Mouse (Mus musculus): ENCODE data around the gene Jtb. TPM values are rescaled to one million over a fixed set of nuclear protein-coding genes. Genes with fewer than 3 reads are reported as not detected.

The Jtb gene
- polyA plus RNA-seq, 1 experiment: 81.2 TPM

DNA sequence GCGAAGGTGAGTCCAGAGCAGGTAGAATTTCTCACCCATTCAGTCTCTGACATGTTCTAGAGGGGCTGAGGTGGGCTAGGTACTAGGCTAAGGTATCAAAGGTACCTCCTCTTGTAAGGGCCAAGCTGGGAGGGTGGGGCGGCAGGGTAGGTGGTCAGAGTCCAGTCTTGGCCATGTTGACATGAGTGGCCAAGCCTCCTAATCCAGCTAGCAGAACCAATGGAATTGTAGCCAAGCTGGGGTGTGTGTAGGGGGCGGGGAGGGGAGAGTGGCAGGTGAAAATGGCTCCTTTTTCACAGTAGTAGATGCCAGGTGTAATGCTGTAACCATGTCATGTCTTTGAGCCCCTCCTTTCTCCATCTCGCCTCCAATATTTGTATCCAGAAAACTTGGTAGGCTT, 27.1 kb downstream of the Jtb start:
- no peak for DNase-seq (ENCODE audit: low spot score)

- no peak for DNase-seq (ENCODE audit: low spot score)
Measured at GRCm38 (mm10) chr3:90263121-90263771, 31.8 kb downstream of the Jtb start.

- no peak for DNase-seq (ENCODE audit: low spot score)
Measured at GRCm38 (mm10) chr3:90264687-90265033, 33.3 kb downstream of the Jtb start.

- DNase-seq (ENCODE audit: low spot score): peak; percentile 84
Measured at GRCm38 (mm10) chr3:90265034-90265931, 33.9 kb downstream of the Jtb start, which contains the start of gene Dennd4b. Dennd4b (plus strand) TSS chr3:90265185.

DNA sequence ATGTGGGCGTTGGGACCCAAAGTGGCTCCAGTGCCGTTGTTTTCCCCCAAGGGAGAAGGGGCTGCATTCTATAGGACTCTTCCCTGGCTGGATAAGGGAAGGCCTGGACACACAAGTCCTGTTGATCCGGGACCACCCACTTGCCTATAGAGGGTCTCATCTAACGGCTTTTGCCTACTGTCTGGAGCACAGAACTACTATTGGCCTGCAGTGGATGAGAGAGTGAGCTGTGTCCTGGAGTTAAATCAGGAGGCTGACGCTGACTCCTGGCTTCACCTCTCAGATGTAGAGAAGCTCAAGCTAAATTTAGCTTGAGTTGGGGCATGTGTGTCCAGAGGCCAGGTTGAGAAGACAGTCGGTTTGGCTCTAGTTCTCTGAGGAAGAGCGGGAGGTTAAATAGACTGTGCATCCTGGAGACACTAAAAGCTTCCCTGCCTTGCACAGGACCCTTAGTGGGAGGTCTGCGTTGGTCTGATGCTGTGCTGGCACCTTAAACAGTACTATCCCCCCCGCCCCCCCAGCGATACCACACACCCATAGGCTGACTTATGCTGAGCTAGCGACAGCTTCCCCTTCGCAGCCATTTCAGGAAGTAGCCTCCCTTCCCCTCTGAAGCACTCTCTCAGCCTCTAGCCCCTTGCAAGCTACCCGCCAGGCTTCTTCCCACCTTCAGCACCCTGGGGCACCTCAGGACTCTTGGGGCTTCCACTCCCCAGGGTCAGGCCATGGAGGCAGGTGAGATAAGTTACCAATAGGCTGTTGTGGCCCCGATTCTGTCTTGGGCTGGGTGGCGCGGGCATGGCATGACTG, 34.7 kb downstream of the Jtb start:
- DNase-seq (ENCODE audit: low spot score): no peak

- no peak for DNase-seq (ENCODE audit: low spot score)
Measured at GRCm38 (mm10) chr3:90266901-90267775, 35.7 kb downstream of the Jtb start.

DNA sequence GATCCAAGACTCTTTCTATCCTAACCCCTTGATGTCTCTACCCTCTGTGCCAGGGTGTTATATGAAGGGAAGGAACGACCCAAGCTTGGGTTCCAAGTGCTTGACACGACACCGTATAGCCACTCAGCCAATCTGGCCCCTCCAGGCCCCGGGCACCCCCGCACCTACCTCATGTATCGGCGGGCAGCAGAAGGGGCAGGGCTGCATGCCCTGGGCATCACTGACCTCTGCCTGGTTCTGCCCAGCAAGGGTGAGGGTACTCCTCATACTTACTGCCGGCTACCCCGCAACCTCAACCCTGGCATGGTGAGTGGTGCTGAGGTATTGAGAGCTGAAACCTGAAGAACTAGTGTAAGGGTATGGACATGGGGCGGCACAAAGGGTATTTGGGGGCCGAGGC, 36.8 kb downstream of the Jtb start:
- no peak for DNase-seq (ENCODE audit: low spot score)

- no peak for DNase-seq (ENCODE audit: low spot score)
Measured at GRCm38 (mm10) chr3:90268971-90269370, 37.6 kb downstream of the Jtb start.

DNA sequence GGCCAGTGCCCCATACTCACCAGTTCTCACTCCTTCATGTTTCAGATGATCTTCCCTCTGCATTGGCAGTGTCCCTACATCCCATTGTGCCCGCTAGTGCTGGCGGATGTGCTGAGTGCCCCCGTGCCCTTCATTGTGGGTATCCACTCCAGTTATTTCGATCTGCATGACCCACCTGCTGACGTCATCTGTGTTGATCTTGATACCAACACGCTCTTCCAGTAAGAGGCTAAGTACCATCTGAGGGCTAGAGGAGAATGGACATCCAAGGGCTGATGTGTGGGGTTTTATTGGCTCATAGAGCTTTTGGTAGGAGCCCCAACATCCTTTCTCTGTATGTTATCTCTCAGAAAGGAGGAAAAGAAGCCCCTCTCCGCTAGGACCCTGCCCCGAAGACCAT, 39.4 kb downstream of the Jtb start:
- DNase-seq (ENCODE audit: low spot score): no peak

GRCm38 (mm10) chr3:90272170-90272569, 40.8 kb downstream of the Jtb start:
- DNase-seq (ENCODE audit: low spot score): no peak

- no peak for DNase-seq (ENCODE audit: low spot score)
Measured at GRCm38 (mm10) chr3:90273855-90274254, 42.5 kb downstream of the Jtb start.

DNA sequence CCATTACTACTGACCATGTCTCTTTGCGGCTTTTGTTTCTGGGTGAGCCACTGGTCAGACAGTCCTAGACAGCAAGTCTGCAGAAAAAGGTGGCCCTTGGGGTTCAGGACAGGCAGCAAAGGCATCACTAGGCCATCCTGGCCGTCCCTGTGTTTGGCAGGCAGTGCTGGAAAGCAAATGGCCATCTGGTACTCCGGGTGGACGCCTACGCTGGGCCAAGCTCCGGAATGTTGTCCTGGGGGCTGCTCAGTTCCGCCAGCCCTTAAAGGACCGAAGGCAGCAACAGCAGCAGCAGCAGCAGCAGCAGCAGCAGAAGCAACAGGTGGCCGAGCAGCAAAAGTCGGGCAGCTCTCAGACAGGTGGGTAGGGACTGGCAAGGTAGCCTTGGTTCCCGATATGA, 43.9 kb downstream of the Jtb start:
- no peak for DNase-seq (ENCODE audit: low spot score)

GRCm38 (mm10) chr3:90276858-90277257, 45.5 kb downstream of the Jtb start:
- DNase-seq (ENCODE audit: low spot score): no peak

DNA sequence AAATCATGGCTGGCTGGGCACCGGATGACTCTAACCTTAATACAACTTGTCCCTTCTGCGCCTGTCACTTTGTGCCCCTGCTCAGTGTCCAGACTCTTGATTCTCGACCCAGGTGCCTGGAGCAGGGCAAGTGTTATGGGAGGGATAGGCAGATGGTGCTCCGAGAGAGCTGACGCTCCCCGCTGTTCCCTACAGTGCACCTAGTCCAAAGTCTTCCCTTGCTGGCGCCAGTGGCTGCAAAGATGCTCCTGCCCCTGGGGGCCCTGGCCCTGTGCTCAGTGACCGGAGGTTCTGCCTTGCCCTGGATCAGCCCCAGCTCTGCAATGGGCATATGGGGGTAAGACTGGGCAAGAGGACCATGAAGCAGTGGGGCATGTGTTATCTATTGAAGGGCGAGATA, 46.4 kb downstream of the Jtb start:
- no peak for DNase-seq (ENCODE audit: low spot score)

GRCm38 (mm10) chr3:90278211-90278610, 46.8 kb downstream of the Jtb start:
- DNase-seq (ENCODE audit: low spot score): no peak

GRCm38 (mm10) chr3:90279216-90279615, 47.8 kb downstream of the Jtb start:
- no peak for DNase-seq (ENCODE audit: low spot score)

- DNase-seq (ENCODE audit: low spot score): no peak
Measured at GRCm38 (mm10) chr3:90279743-90280142, 48.3 kb downstream of the Jtb start.

GRCm38 (mm10) chr3:90280708-90281107, 49.3 kb downstream of the Jtb start:
- no peak for DNase-seq (ENCODE audit: low spot score)

DNA sequence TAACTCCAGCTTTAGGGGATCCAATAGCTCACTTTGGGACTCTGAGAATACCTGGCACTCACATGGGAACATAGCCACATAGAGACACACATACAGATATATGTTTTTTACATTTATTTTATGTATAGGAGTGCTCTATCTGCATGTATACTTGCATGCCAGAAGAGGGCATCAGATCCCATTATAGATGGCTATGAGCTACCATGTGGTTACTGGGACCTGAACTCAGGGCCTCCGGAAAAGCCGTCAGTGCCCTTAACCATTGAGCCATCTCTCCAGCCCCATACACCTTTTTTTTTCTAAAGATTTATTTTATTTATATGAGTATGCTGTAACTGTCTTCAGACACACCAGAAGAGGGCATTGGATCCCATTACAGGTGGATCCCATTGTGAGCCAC, 52.8 kb downstream of the Jtb start:
- no peak for DNase-seq (ENCODE audit: low spot score)
